Mouse (Mus musculus): ENCODE data around the gene Bag1.

The Bag1 gene

DNA sequence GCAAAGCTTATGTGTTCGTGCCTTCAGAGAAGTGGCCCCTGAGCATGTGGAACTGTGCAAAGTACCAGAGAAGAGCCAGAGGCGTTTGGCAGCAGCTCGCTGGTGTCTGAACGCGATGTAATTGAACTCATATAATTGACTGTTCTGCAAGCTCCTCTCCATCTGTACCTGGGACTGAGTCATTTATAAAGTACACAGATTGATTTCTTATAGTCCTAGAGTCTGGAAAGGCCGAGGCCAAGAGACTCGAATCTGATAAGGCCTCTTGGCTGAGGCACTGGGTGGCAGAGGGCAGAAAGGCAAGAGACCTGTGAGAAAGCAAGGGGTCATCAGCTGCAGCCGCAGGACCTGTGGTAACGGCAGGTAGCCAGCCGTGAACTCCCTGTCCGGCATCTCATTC lies 59.3 kb downstream of the Bag1 start:
- no peak for DNase-seq (ENCODE audit: low read depth, low spot score)
- Histone ChIP-seq H3K36me3 (ENCODE audit: control insufficient read depth, insufficient read depth, low read length, poor library complexity, severe bottlenecking) (no peaks in the 10 kb centered on the region), H3K27me3 (ENCODE audit: control insufficient read depth, insufficient read depth, low read length, poor library complexity, severe bottlenecking) (no peaks in the 10 kb centered on the region)
